Mouse (Mus musculus): Measurements from ENCODE around the gene Kcnip1. TPM values are rescaled to one million over a fixed set of nuclear protein-coding genes. Genes with fewer than 3 reads are reported as not detected.

Kcnip1 gene
- polyA plus RNA-seq, 2 experiments: 0.10 to 0.25 TPM

DNA sequence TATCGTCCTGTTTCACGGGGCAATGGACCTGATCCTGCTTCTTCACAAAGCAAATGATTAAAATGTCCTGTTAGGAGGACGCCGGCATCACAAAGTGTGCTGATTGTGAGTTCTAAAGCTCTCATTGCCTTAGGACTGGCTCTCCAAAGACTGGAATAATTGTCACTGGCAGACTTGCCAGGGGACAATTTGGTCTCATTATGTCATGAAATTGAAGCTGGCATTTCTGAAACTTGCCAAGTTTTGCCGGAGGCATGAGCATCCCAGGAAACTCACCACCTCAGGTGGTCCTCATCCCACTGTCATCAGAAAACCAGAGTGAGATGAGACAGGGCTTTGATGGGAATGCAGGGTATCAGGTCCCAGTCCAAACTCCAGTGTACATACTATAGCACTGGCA lies 171.6 kb downstream of the Kcnip1 start:
- Histone ChIP-seq H3K36me3 (replicated peaks; ENCODE audit: control insufficient read depth, insufficient read depth, low read depth) (no peaks in the 10 kb centered on the region), H3K27me3 (ENCODE audit: control insufficient read depth, insufficient read depth, low read length) (no peaks in the 10 kb centered on the region), H3K9ac (replicated peaks) (no peak overlapping the region), H3K9me3 (ENCODE audit: control insufficient read depth, low read length) (no peaks in the 10 kb centered on the region), H3K4me3 (ENCODE audit: insufficient read depth in 1 of 2, low read depth in 2 of 2, low read length in 2 of 2) (no peak overlapping the region), H3K4me2 (ENCODE audit: low read depth) (no peak overlapping the region), H3K4me1 (replicated peaks; ENCODE audit: control insufficient read depth in 2 of 2, insufficient read depth in 2 of 2, low read length in 1 of 2) (no peaks in the 10 kb centered on the region), H3K27ac (no peak overlapping the region)
- ATAC-seq (ENCODE audit: insufficient read depth): no peak
- no peak for DNase-seq (ENCODE audit: low read depth in 3 of 3, low spot score in 3 of 3)
- WGBS (ENCODE audit: insufficient replicate concordance): 61% methylated on average over 5 of the region's 5 CpGs
- TF ChIP-seq EP300 (IDR thresholded peaks at IDR 0.05; ENCODE audit: low read depth) (no peak), CTCF (IDR thresholded peaks at IDR 0.05; ENCODE audit: low read depth) (no peak)

DNA sequence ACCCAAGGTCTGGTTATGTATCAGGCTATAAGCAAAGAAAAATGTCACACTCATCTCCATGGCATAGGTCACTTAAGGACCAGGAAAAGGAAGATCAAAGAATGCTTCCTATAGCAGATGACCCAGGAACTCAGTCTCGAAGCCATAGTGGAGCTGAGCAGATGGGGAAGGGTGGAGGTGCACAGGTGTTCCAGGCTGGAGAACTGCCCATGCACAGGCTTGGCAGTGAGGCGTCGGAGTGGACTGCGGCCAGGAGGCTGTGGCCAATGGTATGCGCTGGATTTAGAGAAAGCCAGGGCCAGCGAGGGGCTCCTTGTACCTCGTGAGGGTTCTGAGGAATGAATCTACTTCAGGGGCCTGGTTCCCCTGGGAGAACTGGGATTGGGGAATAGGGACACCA lies 172.1 kb downstream of the Kcnip1 start:
- H3K27me3 ChIP-seq (ENCODE audit: control insufficient read depth, insufficient read depth, low read length): no peaks in the 10 kb centered on the region
- H3K4me2 ChIP-seq (ENCODE audit: low read depth): no peak overlapping the region
- DNase-seq (ENCODE audit: low read depth in 3 of 3, low spot score in 3 of 3) (no peak), ATAC-seq (ENCODE audit: insufficient read depth) (no peak)
- H3K27ac ChIP-seq: no peak overlapping the region
- 64% methylated on average over 7 of the region's 7 CpGs for WGBS (ENCODE audit: insufficient replicate concordance)
- no peaks in the 10 kb centered on the region for H3K36me3 ChIP-seq (replicated peaks; ENCODE audit: control insufficient read depth, insufficient read depth, low read depth)
- H3K9me3 ChIP-seq (ENCODE audit: control insufficient read depth, low read length): no peaks in the 10 kb centered on the region
- H3K9ac ChIP-seq (replicated peaks): no peak overlapping the region
- H3K4me3 ChIP-seq (ENCODE audit: insufficient read depth in 1 of 2, low read depth in 2 of 2, low read length in 2 of 2): no peak overlapping the region
- TF ChIP-seq EP300 (IDR thresholded peaks at IDR 0.05; ENCODE audit: low read depth): no peak
- TF ChIP-seq CTCF (IDR thresholded peaks at IDR 0.05; ENCODE audit: low read depth): no peak
- H3K4me1 ChIP-seq (replicated peaks; ENCODE audit: control insufficient read depth in 2 of 2, insufficient read depth in 2 of 2, low read length in 1 of 2): no peaks in the 10 kb centered on the region

DNA sequence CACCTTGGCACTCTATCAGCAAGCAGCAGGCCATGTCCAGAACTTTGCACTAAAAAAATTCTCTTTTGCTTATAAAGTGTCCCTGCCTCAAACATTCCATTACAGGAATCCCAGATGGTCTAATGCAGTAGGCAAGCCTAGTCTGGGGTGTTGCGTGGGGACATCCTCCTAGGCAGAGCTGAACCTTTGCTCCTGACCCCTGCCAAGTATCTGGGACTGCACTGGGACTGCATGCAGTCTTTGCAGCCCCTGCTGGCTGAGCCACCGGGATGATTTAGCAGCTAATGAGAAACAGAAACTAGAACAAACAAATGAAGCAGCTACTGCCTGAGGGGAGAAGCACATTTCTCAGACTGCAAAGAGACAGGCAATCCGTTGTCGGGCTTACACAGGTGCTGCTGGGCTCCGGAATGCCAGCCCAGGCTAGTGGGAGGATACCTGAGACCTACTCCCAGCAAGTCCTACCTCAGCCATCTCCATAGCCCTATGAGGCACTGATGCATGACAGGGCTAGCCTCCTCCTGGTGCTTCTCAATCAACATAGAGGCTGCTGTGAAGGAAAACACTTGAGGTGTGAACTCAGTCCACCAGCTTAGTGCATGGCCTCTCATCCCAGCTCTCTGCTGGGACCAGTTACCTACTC lies 174.0 kb downstream of the Kcnip1 start:
- 39% methylated on average over 5 of the region's 5 CpGs for WGBS (ENCODE audit: insufficient replicate concordance)
- no peak for ATAC-seq (ENCODE audit: insufficient read depth)
- Histone ChIP-seq H3K27me3 (ENCODE audit: control insufficient read depth, insufficient read depth, low read length) (no peaks in the 10 kb centered on the region), H3K4me1 (replicated peaks; ENCODE audit: control insufficient read depth in 2 of 2, insufficient read depth in 2 of 2, low read length in 1 of 2) (no peaks in the 10 kb centered on the region), H3K4me2 (ENCODE audit: low read depth) (no peak overlapping the region), H3K36me3 (replicated peaks; ENCODE audit: control insufficient read depth, insufficient read depth, low read depth) (no peaks in the 10 kb centered on the region), H3K4me3 (ENCODE audit: insufficient read depth in 1 of 2, low read depth in 2 of 2, low read length in 2 of 2) (no peak overlapping the region), H3K27ac (no peak overlapping the region), H3K9ac (replicated peaks) (no peak overlapping the region), H3K9me3 (ENCODE audit: control insufficient read depth, low read length) (no peaks in the 10 kb centered on the region)
- TF ChIP-seq EP300 (IDR thresholded peaks at IDR 0.05; ENCODE audit: low read depth): no peak
- TF ChIP-seq CTCF (IDR thresholded peaks at IDR 0.05; ENCODE audit: low read depth): no peak
- no peak for DNase-seq (ENCODE audit: low read depth in 3 of 3, low spot score in 3 of 3)

DNA sequence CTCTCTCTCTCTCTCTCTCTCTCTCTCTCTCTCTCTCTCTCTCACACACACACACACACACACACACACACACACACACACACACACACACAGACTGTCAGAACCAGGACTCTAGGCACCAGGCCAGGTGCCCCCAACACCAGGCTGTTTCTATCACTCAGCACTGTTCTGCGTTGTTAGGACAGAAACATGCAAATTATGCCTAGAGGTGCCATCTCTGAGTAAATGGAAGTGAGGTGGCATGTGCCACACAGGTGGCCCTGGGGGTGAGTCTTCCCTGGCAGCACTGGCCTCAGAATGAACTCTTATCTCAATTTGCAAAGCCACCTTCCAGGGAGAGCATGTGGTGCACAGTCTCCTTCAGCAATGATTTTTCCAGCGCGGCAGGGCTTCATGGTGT lies 176.9 kb downstream of the Kcnip1 start:
- Histone ChIP-seq H3K4me1 (replicated peaks; ENCODE audit: control insufficient read depth in 2 of 2, insufficient read depth in 2 of 2, low read length in 1 of 2) (no peaks in the 10 kb centered on the region), H3K9me3 (ENCODE audit: control insufficient read depth, low read length) (no peaks in the 10 kb centered on the region), H3K4me3 (ENCODE audit: insufficient read depth in 1 of 2, low read depth in 2 of 2, low read length in 2 of 2) (no peak overlapping the region), H3K27ac (no peak overlapping the region), H3K4me2 (ENCODE audit: low read depth) (no peak overlapping the region), H3K9ac (replicated peaks) (no peak overlapping the region), H3K36me3 (replicated peaks; ENCODE audit: control insufficient read depth, insufficient read depth, low read depth) (no peaks in the 10 kb centered on the region), H3K27me3 (ENCODE audit: control insufficient read depth, insufficient read depth, low read length) (no peaks in the 10 kb centered on the region)
- WGBS (ENCODE audit: insufficient replicate concordance): 51% methylated on average over 3 of the region's 3 CpGs
- DNase-seq (ENCODE audit: low read depth in 3 of 3, low spot score in 3 of 3) (no peak), ATAC-seq (ENCODE audit: insufficient read depth) (no peak)
- no peak for TF ChIP-seq EP300 (IDR thresholded peaks at IDR 0.05; ENCODE audit: low read depth)
- no peak for TF ChIP-seq CTCF (IDR thresholded peaks at IDR 0.05; ENCODE audit: low read depth)

DNA sequence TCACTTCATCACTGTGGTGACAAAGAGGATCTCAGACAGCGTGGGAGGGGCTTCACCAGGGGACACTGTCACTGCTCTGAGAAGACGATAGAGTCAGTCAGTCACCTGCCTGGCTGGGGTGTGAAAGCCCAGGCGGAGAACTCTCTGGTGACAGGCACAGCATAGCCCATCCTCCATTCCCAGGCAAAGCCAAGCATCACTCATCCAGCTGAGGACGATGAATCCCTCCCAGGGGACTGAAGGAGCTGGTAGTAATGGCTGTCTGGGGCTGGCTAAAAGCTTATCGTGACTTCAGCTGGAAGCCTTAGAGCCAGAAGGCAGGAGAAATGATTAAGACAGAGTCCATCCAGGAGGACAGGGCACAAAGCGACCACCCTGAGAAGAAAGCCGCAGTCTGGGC lies 182.8 kb downstream of the Kcnip1 start:
- no peaks in the 10 kb centered on the region for H3K27me3 ChIP-seq (ENCODE audit: control insufficient read depth, insufficient read depth, low read length)
- no peaks in the 10 kb centered on the region for H3K36me3 ChIP-seq (replicated peaks; ENCODE audit: control insufficient read depth, insufficient read depth, low read depth)
- TF ChIP-seq EP300 (IDR thresholded peaks at IDR 0.05; ENCODE audit: low read depth): no peak
- no peak for TF ChIP-seq CTCF (IDR thresholded peaks at IDR 0.05; ENCODE audit: low read depth)
- ATAC-seq (ENCODE audit: insufficient read depth): no peak
- no peak overlapping the region for H3K4me3 ChIP-seq (ENCODE audit: insufficient read depth in 1 of 2, low read depth in 2 of 2, low read length in 2 of 2)
- H3K4me2 ChIP-seq (ENCODE audit: low read depth): no peak overlapping the region
- DNase-seq (ENCODE audit: low read depth in 3 of 3, low spot score in 3 of 3): no peak
- H3K9me3 ChIP-seq (ENCODE audit: control insufficient read depth, low read length): no peaks in the 10 kb centered on the region
- H3K4me1 ChIP-seq (replicated peaks; ENCODE audit: control insufficient read depth in 2 of 2, insufficient read depth in 2 of 2, low read length in 1 of 2): no peaks in the 10 kb centered on the region
- H3K27ac ChIP-seq: no peak overlapping the region
- H3K9ac ChIP-seq (replicated peaks): no peak overlapping the region
- WGBS (ENCODE audit: insufficient replicate concordance): 60% methylated on average over 7 of the region's 7 CpGs

Measured in liver, embryonic 14.5 days (tissue).